Mouse (Mus musculus) gastrocnemius, postnatal 10 days (tissue): ENCODE measurements around the gene Pyy. TPM values are rescaled to one million over a fixed set of nuclear protein-coding genes. Genes with fewer than 3 reads are reported as not detected.

Experiments used
- DNase-seq: peaks from one replicate; pipeline ENCODE4 v3.0.0; 2021; ENCODE audit warnings: mixed read lengths
- total RNA-seq, 2 experiments: library from RNA; stranded (reverse); gene quantifications; 2 replicates each; pipeline ENCODE4 v1.2.3; 2021

Pyy gene
- total RNA-seq, 2 experiments from 2014 or later = not detected

- DNase-seq = no peak
These were observed 12.0 kb downstream of the Pyy start for GRCm38 (mm10) chr11:102095676-102096075.

- peak; percentile 65 for DNase-seq
These were observed 18.4 kb downstream of the Pyy start for GRCm38 (mm10) chr11:102089088-102089808.

GRCm38 (mm10) chr11:102087931-102088898 is 19.4 kb downstream of the Pyy start, which contains the start of gene Mpp2:
Mpp2 (minus strand) TSS chr11:102088515.
- peak; percentile 44 for DNase-seq

GRCm38 (mm10) chr11:102087081-102087751 is 20.4 kb downstream of the Pyy start:
- DNase-seq = peak; percentile 47

GRCm38 (mm10) chr11:102086331-102086730 is 21.3 kb downstream of the Pyy start:
- no peak for DNase-seq

- DNase-seq = no peak
These were observed 23.5 kb downstream of the Pyy start for GRCm38 (mm10) chr11:102084159-102084558.

- no peak for DNase-seq
These were observed 24.4 kb downstream of the Pyy start for GRCm38 (mm10) chr11:102083193-102083592.

- DNase-seq = peak; percentile 54
These were observed 25.3 kb downstream of the Pyy start for GRCm38 (mm10) chr11:102082322-102082721.

- no peak for DNase-seq
These were observed 33.9 kb downstream of the Pyy start for GRCm38 (mm10) chr11:102073722-102074121.

- DNase-seq = no peak
These were observed 34.9 kb downstream of the Pyy start for GRCm38 (mm10) chr11:102072729-102073128.

GRCm38 (mm10) chr11:102070426-102070825 is 37.2 kb downstream of the Pyy start:
- no peak for DNase-seq

GRCm38 (mm10) chr11:102069633-102070032 is 38.0 kb downstream of the Pyy start:
- DNase-seq = no peak

- no peak for DNase-seq
These were observed 38.7 kb downstream of the Pyy start for GRCm38 (mm10) chr11:102068969-102069368.

GRCm38 (mm10) chr11:102063076-102063475 is 44.6 kb downstream of the Pyy start:
- no peak for DNase-seq

- DNase-seq = no peak
These were observed 45.6 kb downstream of the Pyy start for GRCm38 (mm10) chr11:102061941-102062473.

GRCm38 (mm10) chr11:102061236-102061940 is 46.2 kb downstream of the Pyy start:
- peak; percentile 71 for DNase-seq

Other genes starting within 250 kb of the Pyy start
- gene Meox1, start 213.5 kb downstream of the Pyy start, total RNA-seq = 10 to 100 TPM; 11.7 to 12.3 TPM
- gene Sost, start 140.8 kb downstream of the Pyy start, total RNA-seq = under 1 TPM in 1 of 2 experiments, not detected in 1; 0.41 TPM
- gene Cfap97d1, start 123.6 kb downstream of the Pyy start, total RNA-seq = not detected
- 100 to 1,000 TPM; 122 to 136 TPM for gene Dusp3, start 120.8 kb downstream of the Pyy start, total RNA-seq
- 10 to 100 TPM; 76.8 to 83.7 TPM for gene Mpp3, start 79.4 kb downstream of the Pyy start, total RNA-seq
- gene Cd300lg, start 66.3 kb downstream of the Pyy start, total RNA-seq = 10 to 100 TPM; 18.0 to 20.4 TPM
- 1 to 10 TPM; 1.1 to 1.5 TPM for gene Mpp2, start 19.3 kb downstream of the Pyy start, total RNA-seq
- not detected for gene Ppy, start 6.5 kb downstream of the Pyy start, total RNA-seq
- gene Nags, start 37.7 kb upstream of the Pyy start, total RNA-seq = not detected
- 10 to 100 TPM; 13.7 to 15.9 TPM for gene Tmem101, start 48.6 kb upstream of the Pyy start, total RNA-seq
- gene Lsm12, start 77.5 kb upstream of the Pyy start, total RNA-seq = 10 to 100 TPM; 83.1 to 84.4 TPM
- gene G6pc3, start 81.8 kb upstream of the Pyy start, total RNA-seq = 10 to 100 TPM; 32.2 to 34.6 TPM
- gene Hdac5, start 122.3 kb upstream of the Pyy start, total RNA-seq = 10 to 100 TPM; 68.5 to 86.9 TPM
- 1 to 10 TPM in 1 of 2 experiments, under 1 TPM in 1; 0.99 to 1.2 TPM for gene BC030867, start 141.1 kb upstream of the Pyy start, total RNA-seq
- gene Asb16, start 160.9 kb upstream of the Pyy start, total RNA-seq = 10 to 100 TPM; 48.7 to 54.4 TPM
- 10 to 100 TPM; 15.7 to 18.9 TPM for gene Tmub2, start 177.1 kb upstream of the Pyy start, total RNA-seq
- 10 to 100 TPM; 20.8 to 25.5 TPM for gene Atxn7l3, start 188.8 kb upstream of the Pyy start, total RNA-seq
- gene Ubtf, start 211.9 kb upstream of the Pyy start, total RNA-seq = 10 to 100 TPM; 56.0 to 64.8 TPM